Mouse (Mus musculus): ENCODE data around the gene 4833439L19Rik. TPM values are rescaled to one million over a fixed set of nuclear protein-coding genes. Genes with fewer than 3 reads are reported as not detected.
A peak's percentile ranks its signal among the peaks of the same experiment; 100 is the strongest.

4833439L19Rik gene
- polyA plus RNA-seq, 1 experiment from 2014 or later = 237 TPM

DNA sequence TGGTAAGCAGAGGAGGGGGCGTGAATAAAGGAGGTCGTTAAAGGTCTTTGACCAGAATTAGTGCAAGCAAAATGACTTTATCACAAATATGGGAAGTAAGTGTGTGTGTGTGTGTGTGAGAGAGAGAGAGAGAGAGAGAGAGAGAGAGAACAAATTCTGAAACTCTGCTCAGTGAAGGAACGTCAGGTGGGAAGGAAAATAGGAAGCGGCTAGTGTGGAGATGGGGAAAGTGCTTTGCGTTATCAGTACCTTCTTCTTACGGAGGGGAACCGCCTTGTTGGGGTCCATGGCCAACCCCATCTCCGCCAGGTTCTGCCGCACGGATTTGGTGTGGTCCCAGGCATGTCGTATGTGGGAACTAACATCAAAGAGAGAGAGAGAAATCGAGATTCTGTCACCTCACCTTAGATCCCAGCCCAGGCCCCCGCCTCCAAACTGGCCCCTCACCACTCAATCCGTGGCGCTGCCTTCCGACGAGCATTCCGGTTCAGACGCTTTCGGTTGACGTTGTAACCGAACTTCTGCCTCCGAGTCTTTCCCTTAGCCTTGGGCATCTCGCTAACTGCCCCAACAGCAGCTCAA, 24.3 kb upstream of the 4833439L19Rik start:
- peaks cover 49% of the 10 kb centered on the region for H3K36me3 ChIP-seq (replicated peaks; ENCODE audit: control insufficient read depth, insufficient read depth)
- H3K4me1 ChIP-seq (replicated peaks; ENCODE audit: control insufficient read depth, insufficient read depth, low read length) = peaks cover 23% of the 10 kb centered on the region
- no peak overlapping the region for H3K27ac ChIP-seq
- peak overlapping the region; percentile 80 for H3K9ac ChIP-seq
- no peak for DNase-seq (ENCODE audit: low spot score)
- WGBS = 2% methylated on average over 24 of the region's 24 CpGs
- peak overlapping the region; percentile 64 for H3K4me3 ChIP-seq (replicated peaks; ENCODE audit: low read length)
- ATAC-seq (ENCODE audit: low FRiP score) = no peak
- peak overlapping the region; percentile 70 for H3K4me2 ChIP-seq (replicated peaks)
- no peaks in the 10 kb centered on the region for H3K27me3 ChIP-seq (ENCODE audit: control insufficient read depth, insufficient read depth, low read length)
- no peaks in the 10 kb centered on the region for H3K9me3 ChIP-seq (ENCODE audit: control insufficient read depth, low read length)

GRCm38 (mm10) chr13:54585831-54586230, 20.6 kb upstream of the 4833439L19Rik start:
- Histone ChIP-seq H3K36me3 (replicated peaks; ENCODE audit: control insufficient read depth, insufficient read depth) (peaks cover 71% of the 10 kb centered on the region), H3K4me3 (replicated peaks; ENCODE audit: low read length) (no peak overlapping the region), H3K4me2 (replicated peaks) (no peak overlapping the region), H3K27ac (no peak overlapping the region), H3K27me3 (ENCODE audit: control insufficient read depth, insufficient read depth, low read length) (no peaks in the 10 kb centered on the region), H3K9ac (no peak overlapping the region), H3K9me3 (ENCODE audit: control insufficient read depth, low read length) (no peaks in the 10 kb centered on the region), H3K4me1 (replicated peaks; ENCODE audit: control insufficient read depth, insufficient read depth, low read length) (peaks cover 10% of the 10 kb centered on the region; the same call in 1 of the 2 replicates)
- 92% methylated on average over 11 of the region's 11 CpGs for WGBS
- DNase-seq (ENCODE audit: low spot score) = no peak
- ATAC-seq (ENCODE audit: low FRiP score) = no peak

DNA sequence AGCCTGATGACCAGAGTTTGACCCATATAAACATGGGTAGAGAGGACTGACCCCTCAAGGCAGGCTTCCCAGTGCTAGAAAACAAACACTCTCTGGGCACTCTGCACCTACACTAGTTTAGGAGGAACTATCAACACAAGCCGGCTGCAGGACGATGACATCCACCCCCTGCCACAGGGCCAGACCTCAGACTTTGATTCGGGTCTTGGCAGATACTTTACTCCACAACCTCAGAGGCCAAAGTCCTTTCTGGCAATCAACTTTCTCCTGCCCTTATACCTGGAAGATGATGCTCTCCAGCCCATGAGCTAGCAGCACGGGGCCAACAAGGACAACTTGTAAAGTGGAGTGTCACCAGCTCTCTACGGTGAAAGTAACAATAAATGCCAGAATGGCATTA, 17.6 kb upstream of the 4833439L19Rik start:
- H3K4me3 ChIP-seq (replicated peaks; ENCODE audit: low read length) = no peak overlapping the region
- ATAC-seq (ENCODE audit: low FRiP score) (no peak), DNase-seq (ENCODE audit: low spot score) (no peak)
- no peak overlapping the region for H3K4me2 ChIP-seq (replicated peaks)
- no peak overlapping the region for H3K9ac ChIP-seq
- H3K27me3 ChIP-seq (ENCODE audit: control insufficient read depth, insufficient read depth, low read length) = no peaks in the 10 kb centered on the region
- 96% methylated on average over 5 of the region's 5 CpGs for WGBS
- peaks cover 89% of the 10 kb centered on the region for H3K36me3 ChIP-seq (replicated peaks; ENCODE audit: control insufficient read depth, insufficient read depth)
- H3K4me1 ChIP-seq (replicated peaks; ENCODE audit: control insufficient read depth, insufficient read depth, low read length) = peaks cover 2% of the 10 kb centered on the region; the same call in 1 of the 2 replicates
- H3K27ac ChIP-seq = no peak overlapping the region
- no peaks in the 10 kb centered on the region for H3K9me3 ChIP-seq (ENCODE audit: control insufficient read depth, low read length)

- no peaks in the 10 kb centered on the region for H3K9me3 ChIP-seq (ENCODE audit: control insufficient read depth, low read length)
- H3K9ac ChIP-seq = no peak overlapping the region
- ATAC-seq (ENCODE audit: low FRiP score) (no peak), DNase-seq (ENCODE audit: low spot score) (no peak)
- 65% methylated on average over 10 of the region's 10 CpGs for WGBS
- peaks cover 89% of the 10 kb centered on the region for H3K36me3 ChIP-seq (replicated peaks; ENCODE audit: control insufficient read depth, insufficient read depth)
- H3K27me3 ChIP-seq (ENCODE audit: control insufficient read depth, insufficient read depth, low read length) = no peaks in the 10 kb centered on the region
- H3K4me2 ChIP-seq (replicated peaks) = no peak overlapping the region
- H3K4me1 ChIP-seq (replicated peaks; ENCODE audit: control insufficient read depth, insufficient read depth, low read length) = peaks cover 3% of the 10 kb centered on the region; the same call in 1 of the 2 replicates
- H3K4me3 ChIP-seq (replicated peaks; ENCODE audit: low read length) = no peak overlapping the region
- H3K27ac ChIP-seq = no peak overlapping the region
Observed at GRCm38 (mm10) chr13:54582126-54582525, 16.9 kb upstream of the 4833439L19Rik start.

GRCm38 (mm10) chr13:54581385-54581784, 16.1 kb upstream of the 4833439L19Rik start:
- peaks cover 8% of the 10 kb centered on the region for H3K4me1 ChIP-seq (replicated peaks; ENCODE audit: control insufficient read depth, insufficient read depth, low read length)
- no peak overlapping the region for H3K9ac ChIP-seq
- ATAC-seq (ENCODE audit: low FRiP score) (no peak), DNase-seq (ENCODE audit: low spot score) (no peak)
- WGBS = 85% methylated on average over 2 of the region's 2 CpGs
- no peaks in the 10 kb centered on the region for H3K9me3 ChIP-seq (ENCODE audit: control insufficient read depth, low read length)
- no peaks in the 10 kb centered on the region for H3K27me3 ChIP-seq (ENCODE audit: control insufficient read depth, insufficient read depth, low read length)
- H3K4me3 ChIP-seq (replicated peaks; ENCODE audit: low read length) = no peak overlapping the region
- peaks cover 89% of the 10 kb centered on the region for H3K36me3 ChIP-seq (replicated peaks; ENCODE audit: control insufficient read depth, insufficient read depth)
- no peak overlapping the region for H3K4me2 ChIP-seq (replicated peaks)
- H3K27ac ChIP-seq = no peak overlapping the region

GRCm38 (mm10) chr13:54577652-54578507, 12.6 kb upstream of the 4833439L19Rik start:
- H3K27me3 ChIP-seq (ENCODE audit: control insufficient read depth, insufficient read depth, low read length) = no peaks in the 10 kb centered on the region
- no peaks in the 10 kb centered on the region for H3K9me3 ChIP-seq (ENCODE audit: control insufficient read depth, low read length)
- no peak overlapping the region for H3K27ac ChIP-seq
- 83% methylated on average over 21 of the region's 21 CpGs for WGBS
- H3K4me2 ChIP-seq (replicated peaks) = no peak overlapping the region
- DNase-seq (ENCODE audit: low spot score) (no peak), ATAC-seq (ENCODE audit: low FRiP score) (no peak)
- H3K4me3 ChIP-seq (replicated peaks; ENCODE audit: low read length) = no peak overlapping the region
- H3K9ac ChIP-seq = no peak overlapping the region
- H3K4me1 ChIP-seq (replicated peaks; ENCODE audit: control insufficient read depth, insufficient read depth, low read length) = peaks cover 18% of the 10 kb centered on the region
- peaks cover 55% of the 10 kb centered on the region for H3K36me3 ChIP-seq (replicated peaks; ENCODE audit: control insufficient read depth, insufficient read depth)

DNA sequence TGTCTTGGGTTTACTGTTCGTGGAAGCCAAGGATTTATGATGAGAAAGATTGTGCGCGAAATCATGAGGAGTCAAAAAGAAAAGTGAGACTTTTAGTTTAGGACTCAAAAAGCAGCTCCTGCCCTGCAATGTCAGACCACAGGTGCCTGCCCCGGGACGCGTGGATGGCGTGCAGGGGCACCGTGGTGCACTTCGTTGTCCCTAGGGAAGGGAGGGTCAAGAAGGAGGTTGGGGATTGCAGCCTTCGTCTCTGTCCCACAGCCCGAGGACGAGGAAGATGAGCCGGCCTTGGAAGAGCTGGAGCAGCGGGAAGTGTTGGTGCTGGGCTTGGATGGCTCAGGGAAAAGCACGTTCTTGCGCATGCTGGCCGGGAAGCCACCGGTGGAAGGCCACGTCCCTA, 10.3 kb upstream of the 4833439L19Rik start:
- ATAC-seq (ENCODE audit: low FRiP score) = no peak
- peaks cover 18% of the 10 kb centered on the region for H3K4me1 ChIP-seq (replicated peaks; ENCODE audit: control insufficient read depth, insufficient read depth, low read length)
- 0 out of 2 replicates have a peak overlapping the region, but pooled peaks have one; percentile 75 for H3K27ac ChIP-seq
- H3K27me3 ChIP-seq (ENCODE audit: control insufficient read depth, insufficient read depth, low read length) = no peaks in the 10 kb centered on the region
- H3K36me3 ChIP-seq (replicated peaks; ENCODE audit: control insufficient read depth, insufficient read depth) = peaks cover 33% of the 10 kb centered on the region
- peak overlapping the region; percentile 75 for H3K4me2 ChIP-seq (replicated peaks)
- 3% methylated on average over 19 of the region's 19 CpGs for WGBS
- no peak for DNase-seq (ENCODE audit: low spot score)
- H3K9ac ChIP-seq = peak overlapping the region; percentile 95
- H3K4me3 ChIP-seq (replicated peaks; ENCODE audit: low read length) = peak overlapping the region; percentile 88
- no peaks in the 10 kb centered on the region for H3K9me3 ChIP-seq (ENCODE audit: control insufficient read depth, low read length)

DNA sequence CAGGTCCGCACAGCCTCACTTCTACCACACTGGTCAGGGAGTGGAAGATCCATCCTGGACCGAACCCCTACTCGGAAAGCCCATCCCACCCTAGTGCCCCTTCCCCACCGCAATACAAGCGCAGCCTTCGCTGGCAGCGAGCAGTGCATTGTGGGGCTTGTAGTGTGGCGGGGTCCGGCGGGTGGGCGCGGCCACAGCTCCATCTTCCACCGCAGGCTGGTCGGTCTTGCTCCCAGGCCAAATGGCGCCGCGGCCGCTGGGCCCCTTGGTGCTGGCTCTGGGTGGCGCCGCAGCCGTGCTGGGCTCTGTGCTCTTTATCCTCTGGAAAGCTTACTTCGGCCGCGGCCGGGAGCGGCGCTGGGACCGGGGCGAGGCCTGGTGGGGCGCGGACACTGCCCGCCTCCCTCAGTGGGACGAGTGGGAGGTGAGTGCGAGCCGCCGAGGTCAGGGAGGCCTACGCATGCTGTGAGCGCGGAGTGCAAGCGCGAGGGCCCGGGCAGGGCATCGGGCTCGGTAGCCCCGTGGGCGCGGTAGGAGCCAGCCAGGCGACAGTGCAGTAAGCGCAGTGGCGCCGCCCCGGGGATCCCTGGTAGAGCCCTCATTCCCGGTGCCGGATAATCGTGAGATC, 9.7 kb upstream of the 4833439L19Rik start, which contains the start of gene Arl10:
Arl10 (plus strand) TSS at position 162 of the 628 bp plus-strand sequence.
- H3K9me3 ChIP-seq (ENCODE audit: control insufficient read depth, low read length) = no peaks in the 10 kb centered on the region
- ATAC-seq (ENCODE audit: low FRiP score) = peak; percentile 92
- H3K36me3 ChIP-seq (replicated peaks; ENCODE audit: control insufficient read depth, insufficient read depth) = peaks cover 29% of the 10 kb centered on the region
- peaks cover 18% of the 10 kb centered on the region for H3K4me1 ChIP-seq (replicated peaks; ENCODE audit: control insufficient read depth, insufficient read depth, low read length)
- H3K9ac ChIP-seq = peak within 1 kb of the TSS; percentile 95
- H3K27ac ChIP-seq = peak within 1 kb of the TSS; percentile 75; the same call in 1 of the 2 replicates
- DNase-seq (ENCODE audit: low spot score) = peak; percentile 77
- peak within 1 kb of the TSS; percentile 88 for H3K4me3 ChIP-seq (replicated peaks; ENCODE audit: low read length)
- peak within 1 kb of the TSS; percentile 75 for H3K4me2 ChIP-seq (replicated peaks)
- WGBS = under 1% methylated on average over 55 of the region's 55 CpGs
- no peaks in the 10 kb centered on the region for H3K27me3 ChIP-seq (ENCODE audit: control insufficient read depth, insufficient read depth, low read length)

GRCm38 (mm10) chr13:54572621-54573020, 7.4 kb upstream of the 4833439L19Rik start:
- WGBS = 83% methylated on average over 4 of the region's 4 CpGs
- ATAC-seq (ENCODE audit: low FRiP score) = no peak
- peaks cover 11% of the 10 kb centered on the region for H3K36me3 ChIP-seq (replicated peaks; ENCODE audit: control insufficient read depth, insufficient read depth)

More at GRCm38 (mm10) chr13:54572621-54573020, 7.4 kb upstream of the 4833439L19Rik start:
- Histone ChIP-seq H3K9ac (no peak overlapping the region), H3K27ac (no peak overlapping the region), H3K4me3 (replicated peaks; ENCODE audit: low read length) (no peak overlapping the region), H3K4me1 (replicated peaks; ENCODE audit: control insufficient read depth, insufficient read depth, low read length) (peaks cover 14% of the 10 kb centered on the region), H3K9me3 (ENCODE audit: control insufficient read depth, low read length) (no peaks in the 10 kb centered on the region), H3K4me2 (replicated peaks) (no peak overlapping the region), H3K27me3 (ENCODE audit: control insufficient read depth, insufficient read depth, low read length) (no peaks in the 10 kb centered on the region)
- no peak for DNase-seq (ENCODE audit: low spot score)
